Mouse (Mus musculus) forebrain, embryonic 13.5 days (tissue): ENCODE data around the gene Polr3b. TPM values are rescaled to one million over a fixed set of nuclear protein-coding genes. Genes with fewer than 3 reads are reported as not detected.

ENCODE experiments used
- ATAC-seq: fragments of 200-750 bp; cut with Nextera tagmentation; 2 replicates; pipeline ENCODE4 v1.8.0; 2017
- H3K27ac ChIP-seq: fragments of 300-500 bp; sonication (generic); 2 replicates; pipeline ENCODE4 v1.5.1; 2015; ENCODE audit warnings: inconsistent platforms, mild to moderate bottlenecking, moderate library complexity
- H3K27me3 ChIP-seq: fragments of 300-500 bp; sonication (generic); 2 replicates; pipeline ENCODE4 v1.6.1; 2015; ENCODE audit warnings: mild to moderate bottlenecking, inconsistent platforms
- H3K36me3 ChIP-seq: fragments of 300-500 bp; sonication (generic); 2 replicates; pipeline ENCODE4 v1.6.1; 2015; ENCODE audit warnings: mild to moderate bottlenecking, inconsistent platforms; ENCODE audit not compliant: poor library complexity, severe bottlenecking
- H3K4me1 ChIP-seq: fragments of 300-500 bp; sonication (generic); 2 replicates; pipeline ENCODE4 v1.6.1; 2015; ENCODE audit warnings: inconsistent platforms
- H3K4me2 ChIP-seq: fragments of 300-500 bp; sonication (generic); 2 replicates; pipeline ENCODE4 v1.6.1; 2015; ENCODE audit warnings: inconsistent platforms, mild to moderate bottlenecking, moderate library complexity
- H3K4me3 ChIP-seq: fragments of 300-500 bp; sonication (generic); 2 replicates; pipeline ENCODE4 v1.5.1; 2015; ENCODE audit warnings: mild to moderate bottlenecking, inconsistent platforms
- H3K9ac ChIP-seq: fragments of 300-500 bp; sonication (generic); 2 replicates; pipeline ENCODE4 v1.6.1; 2015; ENCODE audit warnings: mild to moderate bottlenecking, inconsistent platforms
- H3K9me3 ChIP-seq: fragments of 300-500 bp; sonication (generic); replicated peaks from 2 replicates; pipeline ENCODE4 v1.6.1; 2016; ENCODE audit warnings: inconsistent platforms
- WGBS: fragments of 180-500 bp; shearing (Covaris S2); methylation state at CpG from one replicate; pipeline ENCODE4 v1.1.7; 2015; 5-methylcytosine and 5-hydroxymethylcytosine counted together
- polyA plus RNA-seq: library from polyadenylated mRNA; unstranded; fragments of >200 nt; fragmentation: Nextera tagmentation; extraction: Ambion mirVana; gene quantifications from 2 replicates; pipeline ENCODE4 v1.2.1, GENCODE M21; 2015

The Polr3b gene
- polyA plus RNA-seq, 1 experiment from 2014 or later, result 13.3 TPM

DNA sequence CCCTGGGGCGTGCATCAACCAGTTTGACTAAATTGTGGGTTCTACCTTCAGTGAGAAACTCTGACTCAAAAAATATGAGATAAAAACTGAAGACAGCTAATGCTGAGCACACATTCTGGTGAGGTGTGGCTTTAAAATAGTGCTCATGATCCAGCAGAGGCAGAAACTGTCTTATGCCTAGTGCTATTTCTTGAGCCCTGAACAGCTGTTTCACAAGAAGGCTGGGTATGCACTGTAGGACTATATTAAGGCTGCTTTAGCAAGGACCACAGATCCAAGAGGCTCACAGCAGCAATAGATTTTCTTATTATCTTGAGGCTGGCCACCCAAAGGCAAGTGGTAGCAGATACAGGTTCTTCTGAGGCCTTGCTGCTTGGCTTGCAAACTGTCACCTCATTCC is 80.0 kb downstream of the Polr3b start:
- H3K4me2 ChIP-seq, result no peak overlapping the region
- H3K4me1 ChIP-seq, result peaks cover 12% of the 10 kb centered on the region
- no peak for ATAC-seq
- H3K27ac ChIP-seq, result no peak overlapping the region
- peaks cover 42% of the 10 kb centered on the region for H3K36me3 ChIP-seq
- peaks cover 14% of the 10 kb centered on the region for H3K27me3 ChIP-seq
- 91% methylated on average over 1 of the region's 1 CpGs for WGBS
- no peak overlapping the region for H3K9ac ChIP-seq
- no peaks in the 10 kb centered on the region for H3K9me3 ChIP-seq
- H3K4me3 ChIP-seq, result no peak overlapping the region

DNA sequence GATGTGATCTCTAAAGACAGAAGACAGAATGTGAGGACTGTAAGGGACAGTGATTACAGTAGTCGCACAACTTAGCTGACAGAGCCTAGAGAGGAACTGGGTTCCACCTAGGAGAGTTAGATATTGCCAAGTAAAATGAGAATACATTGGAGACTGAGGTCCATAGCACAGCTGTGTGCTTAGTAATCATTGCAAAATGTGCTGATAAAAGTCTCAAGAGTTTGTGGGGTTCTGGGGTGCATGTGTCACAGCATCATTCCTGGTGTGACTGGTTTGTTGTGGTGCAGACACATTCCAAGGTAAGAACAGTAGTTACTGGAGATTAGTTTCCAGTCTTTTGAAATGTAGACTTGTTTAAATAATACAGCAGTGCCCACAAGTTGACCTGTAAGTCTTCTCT is 82.5 kb downstream of the Polr3b start:
- Histone ChIP-seq H3K27me3 (peaks cover 21% of the 10 kb centered on the region), H3K27ac (no peak overlapping the region), H3K9ac (no peak overlapping the region), H3K4me1 (peaks cover 33% of the 10 kb centered on the region), H3K36me3 (peaks cover 18% of the 10 kb centered on the region), H3K9me3 (no peaks in the 10 kb centered on the region), H3K4me3 (no peak overlapping the region), H3K4me2 (no peak overlapping the region)
- ATAC-seq, result no peak
- 93% methylated on average over 1 of the region's 1 CpGs for WGBS

DNA sequence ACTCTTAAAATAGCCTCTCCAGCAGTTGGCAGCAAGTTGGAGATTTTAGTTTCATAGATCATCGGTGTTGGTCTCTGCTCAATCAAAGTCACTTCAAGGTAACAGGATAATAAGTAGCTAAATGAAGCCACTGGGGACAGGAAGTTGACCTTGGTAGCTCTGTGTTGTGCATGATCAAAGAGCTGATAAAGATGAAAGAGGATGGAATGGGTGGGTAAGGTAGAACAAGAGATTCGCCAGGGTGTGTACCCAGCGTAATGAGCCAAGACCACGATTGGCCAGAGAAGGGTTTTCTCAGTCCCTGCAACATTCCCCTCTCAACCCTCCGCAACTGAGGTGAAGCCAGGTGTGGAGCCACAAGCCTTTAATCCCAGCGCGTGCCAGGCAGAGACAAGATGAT is 83.1 kb downstream of the Polr3b start:
- peaks cover 12% of the 10 kb centered on the region; the same call in 1 of the 2 replicates for H3K36me3 ChIP-seq
- H3K27me3 ChIP-seq, result peaks cover 21% of the 10 kb centered on the region
- no peak overlapping the region for H3K27ac ChIP-seq
- WGBS, result 96% methylated on average over 7 of the region's 7 CpGs
- no peaks in the 10 kb centered on the region for H3K9me3 ChIP-seq
- no peak overlapping the region for H3K4me3 ChIP-seq
- H3K4me2 ChIP-seq, result no peak overlapping the region
- H3K4me1 ChIP-seq, result peaks cover 37% of the 10 kb centered on the region
- no peak overlapping the region for H3K9ac ChIP-seq
- ATAC-seq, result no peak

DNA sequence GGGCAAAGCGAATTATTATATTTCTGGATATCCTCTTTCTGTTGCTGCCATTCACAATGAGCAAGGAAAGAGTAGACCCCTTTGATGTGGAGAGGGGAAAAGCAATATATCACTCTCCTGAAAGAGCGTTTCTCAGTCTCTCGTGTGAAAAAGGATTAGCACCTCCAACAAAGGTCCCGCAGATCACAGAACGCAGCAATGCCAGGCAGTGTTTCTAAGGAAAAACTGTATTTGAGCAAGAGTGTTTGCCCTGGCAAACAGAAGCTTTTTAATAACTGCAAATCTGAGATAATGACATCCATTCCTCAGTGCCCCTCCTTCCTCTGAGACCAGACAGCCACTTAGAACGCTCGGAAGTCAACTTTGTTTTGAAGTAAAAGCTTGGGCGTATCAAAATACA is 84.5 kb downstream of the Polr3b start:
- Histone ChIP-seq H3K27me3 (peaks cover 21% of the 10 kb centered on the region), H3K4me2 (no peak overlapping the region), H3K4me1 (peaks cover 47% of the 10 kb centered on the region), H3K9me3 (no peaks in the 10 kb centered on the region), H3K4me3 (no peak overlapping the region), H3K27ac (no peak overlapping the region), H3K9ac (no peak overlapping the region), H3K36me3 (no peaks in the 10 kb centered on the region)
- ATAC-seq, result no peak
- WGBS, result 32% methylated on average over 8 of the region's 8 CpGs

DNA sequence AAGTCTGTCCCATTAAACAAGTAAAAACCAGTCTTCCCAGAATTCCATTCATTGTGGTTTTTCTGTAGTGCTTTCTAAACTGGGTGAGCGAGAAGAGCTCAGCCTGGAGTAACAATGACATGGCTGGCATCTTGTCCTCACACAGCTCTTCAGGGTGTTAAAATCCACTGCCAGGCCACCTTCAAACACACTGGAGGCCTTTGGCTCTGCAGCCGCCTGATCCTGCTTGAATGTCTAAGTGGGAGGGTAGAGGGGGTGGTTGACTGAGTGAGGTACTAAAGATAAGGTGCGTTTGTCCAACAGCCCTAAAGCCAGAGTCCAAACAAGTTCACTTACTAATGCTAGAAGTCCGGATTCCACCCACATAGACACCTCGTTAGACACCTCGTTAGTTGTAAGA is 85.1 kb downstream of the Polr3b start:
- WGBS, result 9% methylated on average over 6 of the region's 6 CpGs
- H3K27me3 ChIP-seq, result peaks cover 21% of the 10 kb centered on the region
- no peak overlapping the region; the same call in 1 of the 2 replicates for H3K27ac ChIP-seq
- ATAC-seq, result no peak
- H3K4me1 ChIP-seq, result peaks cover 52% of the 10 kb centered on the region
- no peak overlapping the region for H3K4me2 ChIP-seq
- no peak overlapping the region for H3K4me3 ChIP-seq
- H3K9me3 ChIP-seq, result no peaks in the 10 kb centered on the region
- H3K9ac ChIP-seq, result no peak overlapping the region
- no peaks in the 10 kb centered on the region for H3K36me3 ChIP-seq

DNA sequence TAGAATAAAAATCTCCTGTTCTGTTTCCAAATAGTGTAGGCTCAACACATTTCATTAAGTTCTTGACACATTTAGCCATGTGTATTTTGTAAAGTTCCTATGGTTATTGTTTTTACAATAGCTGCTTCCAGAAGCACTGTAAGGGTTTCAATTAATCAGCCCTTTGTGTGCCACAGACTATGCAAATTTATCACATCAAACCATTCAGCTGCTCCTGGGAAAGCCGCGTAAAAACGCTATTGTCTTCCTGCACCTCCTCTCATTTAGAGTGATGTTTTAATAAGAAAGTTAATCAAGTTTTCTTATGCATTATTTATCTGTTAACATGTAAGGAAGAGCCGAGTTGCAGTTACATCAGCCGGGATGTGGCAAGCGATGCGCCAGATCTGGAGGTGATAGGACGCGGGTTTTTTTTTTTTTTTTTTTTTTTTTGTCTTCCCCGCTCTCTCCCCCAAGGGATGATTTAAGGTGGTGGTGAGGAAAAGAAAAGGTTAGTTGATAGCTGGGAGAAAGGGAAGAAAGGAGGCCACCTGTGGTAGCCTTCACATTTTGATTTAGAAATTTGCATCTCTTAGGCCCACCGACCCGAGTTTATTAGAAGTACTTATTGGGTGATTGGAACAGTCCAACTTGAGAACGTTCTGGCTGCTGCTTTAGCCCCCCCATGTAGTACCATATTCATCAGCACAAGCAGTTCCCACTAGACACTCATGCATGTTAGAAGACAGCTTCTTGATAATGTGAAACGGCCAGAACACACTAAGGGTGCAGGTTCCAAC is 85.8 kb downstream of the Polr3b start:
- no peak for ATAC-seq
- Histone ChIP-seq H3K4me2 (no peak overlapping the region), H3K4me3 (no peak overlapping the region), H3K9ac (no peak overlapping the region), H3K9me3 (no peaks in the 10 kb centered on the region), H3K36me3 (no peaks in the 10 kb centered on the region), H3K4me1 (peaks cover 60% of the 10 kb centered on the region), H3K27me3 (peaks cover 21% of the 10 kb centered on the region), H3K27ac (no peak overlapping the region)
- WGBS, result 9% methylated on average over 14 of the region's 14 CpGs

DNA sequence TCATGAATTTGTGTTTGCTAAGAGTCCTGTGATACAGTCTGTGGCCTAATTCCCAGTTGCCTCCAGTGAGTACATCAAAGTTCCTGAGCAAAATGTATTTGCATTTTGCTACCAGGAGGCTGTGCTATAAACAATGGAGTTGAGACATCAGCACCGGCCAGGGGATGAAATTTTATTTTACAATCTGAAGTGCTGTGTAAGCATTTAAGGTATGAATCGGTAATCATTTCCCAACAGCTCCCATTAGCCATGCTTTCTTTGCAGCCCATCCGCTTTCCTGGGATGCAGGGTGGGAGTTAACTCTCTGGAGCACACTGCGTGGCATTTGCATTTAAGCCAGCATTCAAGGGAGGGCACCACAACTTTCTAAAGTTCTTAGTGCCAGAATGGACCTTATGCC is 88.1 kb downstream of the Polr3b start:
- H3K27ac ChIP-seq, result no peak overlapping the region
- H3K4me1 ChIP-seq, result peaks cover 65% of the 10 kb centered on the region
- peaks cover 23% of the 10 kb centered on the region for H3K27me3 ChIP-seq
- no peaks in the 10 kb centered on the region for H3K9me3 ChIP-seq
- H3K9ac ChIP-seq, result no peak overlapping the region
- no peak overlapping the region for H3K4me3 ChIP-seq
- ATAC-seq, result peak; percentile 31; the same call in 1 of the 2 replicates
- H3K4me2 ChIP-seq, result no peak overlapping the region
- peaks cover 15% of the 10 kb centered on the region for H3K36me3 ChIP-seq
- WGBS, result 18% methylated on average over 4 of the region's 4 CpGs

DNA sequence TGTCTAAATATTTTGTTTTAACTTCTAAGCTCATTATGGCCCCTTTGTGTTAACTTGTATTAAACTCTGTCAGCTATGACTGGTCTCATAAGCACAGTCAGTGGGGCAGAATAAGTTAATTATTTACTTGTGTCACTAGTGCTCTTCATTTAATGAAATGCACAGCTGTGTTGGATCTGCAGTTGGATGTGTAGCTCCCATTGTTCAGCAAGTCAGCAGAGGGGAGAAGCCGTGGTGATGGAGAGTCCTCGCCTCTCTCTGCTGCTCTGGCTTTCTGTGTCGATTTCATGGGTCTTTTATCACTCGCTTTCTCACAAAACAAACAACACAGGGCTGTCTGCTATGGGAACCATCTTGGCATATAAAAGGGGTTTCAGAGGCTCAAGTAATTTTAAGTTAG is 88.7 kb downstream of the Polr3b start:
- Histone ChIP-seq H3K4me3 (no peak overlapping the region), H3K9me3 (no peaks in the 10 kb centered on the region), H3K27me3 (peaks cover 16% of the 10 kb centered on the region), H3K9ac (no peak overlapping the region), H3K4me2 (no peak overlapping the region), H3K27ac (no peak overlapping the region; the same call in 1 of the 2 replicates), H3K4me1 (peaks cover 65% of the 10 kb centered on the region), H3K36me3 (peaks cover 21% of the 10 kb centered on the region)
- ATAC-seq, result peak; percentile 76
- WGBS, result 13% methylated on average over 4 of the region's 4 CpGs

DNA sequence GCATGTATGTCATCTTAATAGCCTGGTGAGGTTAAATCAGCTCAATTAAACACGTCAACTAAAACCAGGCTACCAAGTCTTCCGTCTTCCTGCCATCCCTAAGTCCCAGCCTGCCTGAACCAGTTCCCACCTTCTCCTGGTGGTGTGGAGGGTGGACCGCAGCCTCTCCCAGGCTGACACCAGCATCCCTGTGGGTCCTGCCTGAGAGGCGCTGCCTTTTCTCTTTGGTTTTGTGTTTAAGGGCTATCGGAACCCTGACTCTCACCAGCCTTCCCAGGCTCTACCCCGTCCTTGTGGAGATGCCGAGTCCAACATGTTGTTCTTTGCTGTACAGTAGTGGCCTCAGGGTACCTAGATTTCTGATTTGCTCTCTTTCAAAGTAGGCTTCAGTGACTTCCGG is 89.4 kb downstream of the Polr3b start:
- Histone ChIP-seq H3K4me3 (no peak overlapping the region), H3K36me3 (peaks cover 25% of the 10 kb centered on the region), H3K9me3 (no peaks in the 10 kb centered on the region), H3K4me2 (no peak overlapping the region), H3K4me1 (peaks cover 60% of the 10 kb centered on the region), H3K27ac (peak overlapping the region; percentile 51; the same call in 1 of the 2 replicates), H3K27me3 (peaks cover 12% of the 10 kb centered on the region), H3K9ac (peak overlapping the region; percentile 30; the same call in 1 of the 2 replicates)
- ATAC-seq, result no peak
- 73% methylated on average over 8 of the region's 8 CpGs for WGBS

DNA sequence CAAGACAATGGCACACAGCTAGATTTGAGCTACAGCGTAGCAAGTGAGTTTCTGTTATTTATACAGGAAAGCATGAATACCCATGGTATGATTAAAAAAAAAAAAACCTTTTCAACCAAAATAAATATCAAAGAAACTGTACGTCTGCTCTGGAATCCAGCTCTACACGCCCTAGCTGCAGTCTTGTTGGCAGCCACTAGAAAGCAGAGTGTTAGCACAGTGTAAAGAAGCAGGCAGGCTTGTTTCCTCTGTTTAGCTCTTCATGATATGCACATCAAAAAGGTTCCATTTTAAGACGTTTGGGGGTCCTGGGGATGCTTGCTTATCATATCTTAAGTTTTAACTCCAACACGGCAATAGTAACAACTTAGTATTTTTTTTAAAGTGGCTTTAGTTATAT is 89.8 kb downstream of the Polr3b start:
- H3K4me1 ChIP-seq, result peaks cover 56% of the 10 kb centered on the region
- 69% methylated on average over 5 of the region's 5 CpGs for WGBS
- H3K27me3 ChIP-seq, result peaks cover 12% of the 10 kb centered on the region

DNA sequence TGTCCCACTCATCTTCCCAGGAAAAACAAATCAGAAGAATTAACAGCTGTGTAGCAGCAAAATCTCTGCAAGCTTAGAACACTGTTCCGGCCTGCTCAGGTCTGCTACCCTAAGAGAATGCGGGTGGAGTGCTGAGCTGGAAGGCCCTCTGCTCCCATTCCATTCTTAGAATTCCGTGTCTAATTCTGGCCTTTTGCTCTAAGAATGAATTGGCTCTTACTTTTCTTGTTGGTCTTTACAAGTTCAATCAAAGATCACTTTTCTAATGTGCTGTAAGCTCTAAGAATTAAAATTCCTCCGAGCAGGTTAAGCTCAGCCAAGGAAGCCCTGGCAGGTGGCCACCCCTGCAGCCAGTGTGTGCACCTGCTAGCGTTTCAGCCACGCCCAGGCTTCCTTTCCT is 90.4 kb downstream of the Polr3b start:
- Histone ChIP-seq H3K9me3 (no peaks in the 10 kb centered on the region), H3K4me2 (no peak overlapping the region), H3K27ac (no peak overlapping the region), H3K4me3 (no peak overlapping the region), H3K36me3 (peaks cover 29% of the 10 kb centered on the region), H3K4me1 (peaks cover 50% of the 10 kb centered on the region), H3K27me3 (peaks cover 12% of the 10 kb centered on the region), H3K9ac (no peak overlapping the region)
- 67% methylated on average over 6 of the region's 6 CpGs for WGBS
- no peak for ATAC-seq

More for the DNA sequence above, 89.8 kb downstream of the Polr3b start:
- H3K27ac ChIP-seq, result 0 out of 2 replicates have a peak overlapping the region, but pooled peaks have one; percentile 51
- peaks cover 29% of the 10 kb centered on the region for H3K36me3 ChIP-seq
- H3K4me2 ChIP-seq, result no peak overlapping the region
- no peak overlapping the region for H3K9ac ChIP-seq
- ATAC-seq, result no peak
- no peak overlapping the region for H3K4me3 ChIP-seq
- no peaks in the 10 kb centered on the region for H3K9me3 ChIP-seq

DNA sequence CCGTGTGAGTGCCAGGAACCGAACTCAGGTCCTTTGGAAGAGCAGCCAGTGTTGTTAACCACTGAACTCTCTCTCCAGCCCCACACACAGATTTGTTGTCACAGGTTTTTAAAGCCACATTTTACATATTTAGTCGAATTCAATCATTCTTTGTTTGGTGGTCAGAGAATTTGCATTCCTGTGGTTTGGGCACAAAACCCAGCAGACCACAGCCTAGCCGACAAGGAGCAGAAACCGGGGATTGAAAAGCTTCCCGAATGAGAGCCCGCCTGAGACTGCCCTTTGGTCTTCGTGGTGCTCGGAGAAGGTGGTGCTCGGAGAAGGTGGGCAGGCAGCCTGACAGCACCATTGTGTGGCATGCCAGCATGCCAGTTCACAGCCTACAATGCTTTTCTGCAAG is 91.0 kb downstream of the Polr3b start:
- H3K4me2 ChIP-seq, result no peak overlapping the region
- WGBS, result 62% methylated on average over 10 of the region's 10 CpGs

More for the DNA sequence above, 91.0 kb downstream of the Polr3b start:
- ATAC-seq, result no peak
- peaks cover 29% of the 10 kb centered on the region for H3K36me3 ChIP-seq
- no peak overlapping the region for H3K4me3 ChIP-seq
- H3K27ac ChIP-seq, result no peak overlapping the region
- peaks cover 12% of the 10 kb centered on the region for H3K27me3 ChIP-seq
- H3K9ac ChIP-seq, result no peak overlapping the region; the same call in 1 of the 2 replicates
- H3K4me1 ChIP-seq, result peaks cover 45% of the 10 kb centered on the region
- H3K9me3 ChIP-seq, result no peaks in the 10 kb centered on the region
